Mouse (Mus musculus) adrenal gland, adult (tissue): ENCODE results near the gene Olfr137.

Experiments
- DNase-seq, 2 experiments: peaks; one replicate each; pipeline ENCODE4 v3.0.0; 2022 to 2023; ENCODE audit warnings: low spot score in 1 of 2; ENCODE audit not compliant: inconsistent age in 2 of 2

Olfr137 gene

GRCm38 (mm10) chr17:38307470-38307869, at the start of gene Olfr137:
Olfr137 (minus strand) TSS chr17:38307570.
- DNase-seq, result no peak

GRCm38 (mm10) chr17:38329531-38329930, 22.2 kb upstream of the Olfr137 start, which contains the start of gene Olfr136:
Olfr136 (plus strand) TSS chr17:38329831.
- no peak for DNase-seq

- no peak for DNase-seq
These were observed 46.6 kb downstream of the Olfr137 start, which contains the start of gene Olfr138 for GRCm38 (mm10) chr17:38260735-38261134. Olfr138 (plus strand) TSS chr17:38261035.
